Mouse (Mus musculus) heart, embryonic 15.5 days (tissue): ENCODE results near the gene Asprv1. TPM values are rescaled to one million over a fixed set of nuclear protein-coding genes. Genes with fewer than 3 reads are reported as not detected.

Experiments
- ATAC-seq: fragments of 200-750 bp; cut with Nextera tagmentation; replicated peaks from 2 replicates; pipeline ENCODE4 v1.8.0; 2017; ENCODE audit warnings: low read depth, moderate TSS enrichment; ENCODE audit not compliant: insufficient number of reproducible peaks, insufficient read depth, low FRiP score
- H3K27ac ChIP-seq: fragments of 300-500 bp; sonication (generic); 2 replicates; pipeline ENCODE4 v1.5.1; 2015; ENCODE audit warnings: mild to moderate bottlenecking, inconsistent platforms
- H3K27me3 ChIP-seq: fragments of 300-500 bp; sonication (generic); 2 replicates; pipeline ENCODE4 v1.6.1; 2015; ENCODE audit warnings: inconsistent platforms
- H3K36me3 ChIP-seq: fragments of 300-500 bp; sonication (generic); 2 replicates; pipeline ENCODE4 v1.6.1; 2015; ENCODE audit warnings: mild to moderate bottlenecking, inconsistent platforms
- H3K4me1 ChIP-seq: fragments of 300-500 bp; sonication (generic); replicated peaks from 2 replicates; pipeline ENCODE4 v1.6.1; 2015; ENCODE audit warnings: inconsistent platforms
- H3K4me2 ChIP-seq: fragments of 300-500 bp; sonication (generic); 2 replicates; pipeline ENCODE4 v1.6.1; 2015; ENCODE audit warnings: inconsistent platforms, mild to moderate bottlenecking, moderate library complexity
- H3K4me3 ChIP-seq: fragments of 300-500 bp; sonication (generic); 2 replicates; pipeline ENCODE4 v1.5.1; 2015; ENCODE audit warnings: mild to moderate bottlenecking, inconsistent platforms
- H3K9ac ChIP-seq: fragments of 300-500 bp; sonication (generic); 2 replicates; pipeline ENCODE4 v1.6.1; 2015; ENCODE audit warnings: mild to moderate bottlenecking, inconsistent platforms
- H3K9me3 ChIP-seq: fragments of 300-500 bp; sonication (generic); replicated peaks from 2 replicates; pipeline ENCODE4 v1.6.1; 2016; ENCODE audit warnings: inconsistent platforms
- WGBS: fragments of 180-500 bp; shearing (Covaris S2); methylation state at CpG from one replicate; pipeline ENCODE4 v1.1.7; 2015; ENCODE audit warnings: mixed read lengths; 5-methylcytosine and 5-hydroxymethylcytosine counted together
- polyA plus RNA-seq: library from polyadenylated mRNA; unstranded; fragments of >200 nt; fragmentation: Nextera tagmentation; extraction: Ambion mirVana; gene quantifications from 2 replicates; pipeline ENCODE4 v1.2.1, GENCODE M21; 2015

Gene Asprv1
- polyA plus RNA-seq, 1 experiment from 2014 or later = 0.57 TPM

DNA sequence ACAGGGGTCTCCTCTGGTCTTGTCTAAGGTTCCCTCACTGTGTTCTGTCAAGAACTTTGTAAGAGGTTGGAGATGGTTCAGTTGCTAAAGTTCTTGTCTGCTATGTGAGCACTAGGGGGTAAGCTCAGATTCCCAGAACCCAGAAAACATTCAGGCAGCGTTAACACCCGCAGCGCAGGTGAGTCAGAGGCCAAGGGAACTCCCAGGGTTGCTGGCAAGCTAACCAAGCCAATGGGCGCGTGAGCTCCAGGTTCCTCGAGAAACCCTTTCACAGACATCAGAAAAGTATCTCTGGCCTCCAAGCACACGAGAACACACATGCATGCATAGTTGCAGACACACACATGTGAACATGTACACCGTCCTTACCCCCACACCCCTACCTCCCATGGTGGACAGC lies 12.8 kb downstream of the Asprv1 start:
- no peak for ATAC-seq
- Histone ChIP-seq H3K27ac (no peak overlapping the region), H3K27me3 (no peaks in the 10 kb centered on the region), H3K9ac (no peak overlapping the region), H3K36me3 (no peaks in the 10 kb centered on the region), H3K4me3 (no peak overlapping the region), H3K4me1 (peaks cover 6% of the 10 kb centered on the region; the same call in 1 of the 2 replicates), H3K4me2 (no peak overlapping the region), H3K9me3 (no peaks in the 10 kb centered on the region)
- WGBS = 84% methylated on average over 8 of the region's 8 CpGs

DNA sequence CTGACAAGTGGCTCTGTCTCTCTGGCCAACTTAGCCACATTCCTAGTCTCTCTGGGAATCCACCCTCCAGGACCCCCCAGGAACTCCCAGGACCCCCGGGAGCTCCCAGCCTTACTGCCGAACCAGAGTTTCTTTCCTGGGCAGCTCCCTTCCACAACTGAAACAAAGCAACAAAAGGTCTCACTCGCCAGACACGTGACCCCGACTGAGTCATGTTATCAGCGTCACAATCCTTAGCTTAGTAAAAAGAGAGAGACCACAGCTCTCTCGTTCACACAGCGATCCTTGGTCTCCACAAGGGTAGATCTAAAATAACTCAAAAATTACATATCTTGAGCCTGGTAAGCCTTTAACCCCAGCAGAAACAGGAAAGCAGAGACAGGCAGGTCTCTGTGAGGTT lies 13.8 kb downstream of the Asprv1 start:
- no peaks in the 10 kb centered on the region for H3K36me3 ChIP-seq
- H3K9me3 ChIP-seq = no peaks in the 10 kb centered on the region
- no peak for ATAC-seq
- peaks cover 1% of the 10 kb centered on the region; the same call in 1 of the 2 replicates for H3K4me1 ChIP-seq
- no peak overlapping the region for H3K4me3 ChIP-seq
- no peak overlapping the region for H3K9ac ChIP-seq
- H3K27ac ChIP-seq = no peak overlapping the region
- H3K4me2 ChIP-seq = no peak overlapping the region
- H3K27me3 ChIP-seq = no peaks in the 10 kb centered on the region
- WGBS = 56% methylated on average over 8 of the region's 8 CpGs

GRCm38 (mm10) chr6:86644775-86645400 lies 16.9 kb downstream of the Asprv1 start:
- 76% methylated on average over 3 of the region's 3 CpGs for WGBS
- H3K27me3 ChIP-seq = no peaks in the 10 kb centered on the region
- no peak overlapping the region for H3K4me3 ChIP-seq
- no peak overlapping the region for H3K27ac ChIP-seq
- H3K4me1 ChIP-seq = no peaks in the 10 kb centered on the region
- no peak for ATAC-seq
- no peaks in the 10 kb centered on the region for H3K9me3 ChIP-seq
- peaks cover 8% of the 10 kb centered on the region for H3K36me3 ChIP-seq
- no peak overlapping the region for H3K9ac ChIP-seq
- no peak overlapping the region for H3K4me2 ChIP-seq

DNA sequence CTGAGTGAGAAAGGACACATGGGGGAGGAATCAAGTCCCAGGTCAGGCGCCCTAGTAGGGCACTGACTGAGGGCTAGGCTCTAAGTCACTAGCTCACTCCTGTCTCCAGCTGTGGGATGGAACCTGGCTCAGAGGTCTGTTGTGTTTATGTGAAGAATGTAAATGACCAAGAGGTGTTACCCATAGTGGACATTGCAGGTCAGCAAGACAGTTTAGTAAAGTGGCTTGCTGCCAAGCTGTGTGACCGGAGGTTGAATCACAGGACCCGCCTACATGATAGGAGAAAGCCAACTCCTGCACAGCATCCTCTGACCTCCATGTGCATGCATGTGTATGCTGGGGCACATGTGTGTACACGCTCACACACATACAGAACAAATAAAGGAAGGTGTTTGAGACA lies 17.6 kb downstream of the Asprv1 start:
- Histone ChIP-seq H3K27ac (no peak overlapping the region), H3K27me3 (no peaks in the 10 kb centered on the region), H3K9me3 (no peaks in the 10 kb centered on the region), H3K4me3 (no peak overlapping the region), H3K36me3 (peaks cover 13% of the 10 kb centered on the region), H3K4me2 (no peak overlapping the region), H3K9ac (no peak overlapping the region), H3K4me1 (no peaks in the 10 kb centered on the region)
- 64% methylated on average over 4 of the region's 4 CpGs for WGBS
- no peak for ATAC-seq

DNA sequence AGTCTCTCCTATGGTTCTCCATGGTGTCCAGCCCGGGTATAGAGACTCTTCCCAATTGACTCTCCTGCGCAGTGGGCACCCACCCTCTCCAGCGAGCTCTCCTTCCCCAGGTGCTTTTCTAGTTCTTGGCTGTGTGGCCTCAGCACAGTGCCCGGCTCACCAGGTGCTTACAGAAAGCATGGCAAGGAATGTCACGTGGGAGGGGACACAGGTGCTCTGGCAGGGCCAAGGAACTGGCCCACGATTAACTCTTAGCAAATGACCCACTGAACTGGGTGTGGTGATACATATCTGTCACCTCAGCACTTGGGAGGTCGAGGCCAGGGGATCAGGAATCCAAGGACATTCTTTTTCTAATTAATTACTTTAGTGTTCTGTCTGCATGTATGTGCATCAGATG lies 18.2 kb downstream of the Asprv1 start:
- Histone ChIP-seq H3K9me3 (no peaks in the 10 kb centered on the region), H3K27me3 (no peaks in the 10 kb centered on the region), H3K4me1 (no peaks in the 10 kb centered on the region), H3K27ac (no peak overlapping the region), H3K4me2 (no peak overlapping the region), H3K4me3 (no peak overlapping the region), H3K9ac (no peak overlapping the region), H3K36me3 (peaks cover 18% of the 10 kb centered on the region)
- 71% methylated on average over 7 of the region's 7 CpGs for WGBS
- no peak for ATAC-seq

GRCm38 (mm10) chr6:86653026-86653425 lies 25.1 kb downstream of the Asprv1 start:
- peaks cover 30% of the 10 kb centered on the region for H3K36me3 ChIP-seq
- H3K9me3 ChIP-seq = no peaks in the 10 kb centered on the region
- H3K4me2 ChIP-seq = no peak overlapping the region
- no peak overlapping the region for H3K27ac ChIP-seq
- H3K9ac ChIP-seq = no peak overlapping the region
- H3K4me1 ChIP-seq = peaks cover 6% of the 10 kb centered on the region; the same call in 1 of the 2 replicates
- H3K4me3 ChIP-seq = no peak overlapping the region
- no peaks in the 10 kb centered on the region for H3K27me3 ChIP-seq
- no peak for ATAC-seq
- 93% methylated on average over 6 of the region's 6 CpGs for WGBS

GRCm38 (mm10) chr6:86654270-86654916 lies 26.4 kb downstream of the Asprv1 start:
- Histone ChIP-seq H3K27me3 (no peaks in the 10 kb centered on the region), H3K4me3 (no peak overlapping the region), H3K4me1 (peaks cover 6% of the 10 kb centered on the region; the same call in 1 of the 2 replicates), H3K4me2 (no peak overlapping the region), H3K36me3 (peaks cover 25% of the 10 kb centered on the region), H3K9me3 (no peaks in the 10 kb centered on the region), H3K27ac (no peak overlapping the region), H3K9ac (no peak overlapping the region)
- no peak for ATAC-seq
- 73% methylated on average over 9 of the region's 9 CpGs for WGBS

DNA sequence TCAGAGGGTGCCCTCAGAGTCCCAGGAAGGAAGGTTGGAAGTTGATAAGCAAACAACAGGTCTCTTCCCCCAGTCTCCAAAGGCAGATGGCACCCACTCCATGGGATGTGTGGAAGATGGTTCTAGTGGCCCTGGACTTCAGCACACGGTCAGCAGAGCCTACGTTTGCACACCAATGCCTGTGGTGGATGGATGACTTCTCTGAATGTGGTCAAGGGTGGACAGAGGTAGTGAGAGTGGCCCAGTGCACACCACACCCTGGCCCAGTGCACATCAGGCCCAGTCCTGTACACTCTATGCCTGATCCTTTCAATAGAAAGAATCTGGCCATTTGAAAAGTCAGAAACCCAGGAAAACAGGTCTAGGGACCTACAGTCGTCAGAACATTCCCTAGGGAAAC lies 30.5 kb downstream of the Asprv1 start:
- H3K27ac ChIP-seq = no peak overlapping the region
- peaks cover 6% of the 10 kb centered on the region; the same call in 1 of the 2 replicates for H3K36me3 ChIP-seq
- no peaks in the 10 kb centered on the region for H3K27me3 ChIP-seq
- H3K9me3 ChIP-seq = no peaks in the 10 kb centered on the region
- no peak overlapping the region for H3K9ac ChIP-seq
- no peak overlapping the region for H3K4me3 ChIP-seq
- peaks cover 6% of the 10 kb centered on the region; the same call in 1 of the 2 replicates for H3K4me1 ChIP-seq
- H3K4me2 ChIP-seq = no peak overlapping the region
- ATAC-seq = no peak
- 82% methylated on average over 3 of the region's 3 CpGs for WGBS

DNA sequence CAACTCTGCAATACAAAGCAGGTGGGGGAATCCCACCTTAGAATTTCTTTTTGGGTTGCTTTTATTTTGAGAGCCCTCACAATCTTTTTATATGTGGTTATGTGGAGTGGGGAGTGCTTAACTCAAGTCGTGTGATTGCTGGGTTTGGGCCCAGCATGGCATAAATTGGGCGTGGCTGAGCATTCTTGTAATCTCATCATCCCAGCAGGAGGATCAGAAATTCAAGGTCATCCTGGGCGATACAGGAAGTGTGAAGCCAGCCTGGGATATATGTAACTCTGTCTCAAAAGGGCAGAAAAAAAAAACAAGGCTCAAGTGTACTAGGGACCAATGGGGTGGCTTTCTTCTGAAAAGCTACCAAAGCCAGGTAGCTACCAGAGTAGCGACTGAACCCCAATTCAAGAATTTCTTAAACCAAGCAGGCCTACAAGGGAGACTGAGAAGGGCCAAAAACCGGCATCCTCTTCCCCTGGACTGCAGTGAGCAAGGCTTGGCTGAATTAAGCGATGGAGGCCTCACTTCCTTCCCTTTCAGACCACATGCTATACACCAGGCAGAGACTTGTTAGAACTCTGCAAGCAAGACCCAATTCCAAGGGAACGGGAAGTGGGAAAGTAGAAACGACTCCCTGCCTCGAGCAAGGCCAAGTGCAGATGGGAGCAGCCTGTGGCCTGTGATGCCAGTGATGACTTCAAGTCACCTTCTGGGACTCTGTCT lies 32.4 kb downstream of the Asprv1 start:
- Histone ChIP-seq H3K9ac (no peak overlapping the region), H3K36me3 (peaks cover 6% of the 10 kb centered on the region; the same call in 1 of the 2 replicates), H3K4me3 (no peak overlapping the region), H3K27ac (no peak overlapping the region), H3K27me3 (no peaks in the 10 kb centered on the region), H3K4me1 (peaks cover 6% of the 10 kb centered on the region; the same call in 1 of the 2 replicates), H3K4me2 (no peak overlapping the region), H3K9me3 (no peaks in the 10 kb centered on the region)
- 62% methylated on average over 9 of the region's 9 CpGs for WGBS
- ATAC-seq = no peak

GRCm38 (mm10) chr6:86665076-86665475 lies 37.1 kb downstream of the Asprv1 start:
- WGBS = 76% methylated on average over 5 of the region's 5 CpGs
- Histone ChIP-seq H3K4me1 (peaks cover 15% of the 10 kb centered on the region), H3K4me3 (no peak overlapping the region), H3K36me3 (peaks cover 6% of the 10 kb centered on the region; the same call in 1 of the 2 replicates), H3K27ac (no peak overlapping the region), H3K27me3 (no peaks in the 10 kb centered on the region), H3K9ac (no peak overlapping the region), H3K9me3 (no peaks in the 10 kb centered on the region), H3K4me2 (no peak overlapping the region)
- ATAC-seq = no peak

DNA sequence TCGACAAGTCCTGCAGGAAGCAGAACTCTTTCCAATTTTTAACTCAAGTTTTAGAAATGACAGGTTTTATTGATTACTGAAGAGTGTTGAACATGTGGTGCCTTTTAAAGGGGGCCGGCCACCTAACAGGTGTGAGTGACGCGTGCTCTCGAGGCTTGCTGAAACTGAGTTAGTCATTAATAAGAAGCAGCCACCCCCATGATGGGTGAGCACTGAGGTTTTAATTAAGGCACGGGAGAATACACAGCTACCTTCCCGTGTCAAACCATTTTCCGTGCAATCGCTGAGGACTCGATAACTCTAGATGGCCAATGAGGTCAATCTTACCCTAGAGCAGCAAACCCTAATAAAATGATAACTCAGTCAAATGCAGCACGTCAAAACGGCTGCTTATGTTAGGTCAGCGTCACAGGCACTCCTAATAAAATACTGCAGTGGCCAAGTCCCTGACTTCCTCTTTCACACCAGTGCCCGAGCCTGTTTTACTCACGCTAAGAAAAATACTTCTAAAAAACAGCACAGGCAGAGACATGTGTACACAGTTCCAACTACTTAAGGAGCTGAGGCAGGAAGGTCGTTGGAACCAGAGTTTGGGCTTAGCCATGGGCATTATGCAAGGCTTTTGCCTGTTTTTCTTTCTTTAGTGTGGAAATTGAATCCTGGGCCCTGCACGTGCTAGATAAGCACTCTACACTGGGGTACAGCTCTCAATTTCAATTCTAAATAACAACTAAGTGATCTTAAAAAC lies 37.8 kb downstream of the Asprv1 start:
- peaks cover 6% of the 10 kb centered on the region; the same call in 1 of the 2 replicates for H3K36me3 ChIP-seq
- no peak overlapping the region for H3K4me2 ChIP-seq
- ATAC-seq = no peak
- peaks cover 18% of the 10 kb centered on the region for H3K4me1 ChIP-seq
- H3K27ac ChIP-seq = no peak overlapping the region
- no peaks in the 10 kb centered on the region for H3K27me3 ChIP-seq
- no peak overlapping the region for H3K9ac ChIP-seq
- WGBS = 77% methylated on average over 17 of the region's 17 CpGs
- H3K9me3 ChIP-seq = no peaks in the 10 kb centered on the region
- no peak overlapping the region for H3K4me3 ChIP-seq
